Mouse (Mus musculus) embryonic facial prominence, embryonic 13.5 days (tissue): Measurements from ENCODE around the gene N4bp1. TPM values are rescaled to one million over a fixed set of nuclear protein-coding genes. Genes with fewer than 3 reads are reported as not detected.

Source experiments
- ATAC-seq: fragments of 200-750 bp; cut with Nextera tagmentation; 2 replicates; pipeline ENCODE4 v1.8.0; 2017; ENCODE audit warnings: low read depth; ENCODE audit not compliant: insufficient number of reproducible peaks, insufficient read depth, low FRiP score, low TSS enrichment
- H3K27ac ChIP-seq: fragments of 300-500 bp; sonication (generic); 2 replicates; pipeline ENCODE4 v1.5.1; 2015; ENCODE audit warnings: moderate library complexity, mild to moderate bottlenecking, inconsistent platforms
- H3K27me3 ChIP-seq: fragments of 300-500 bp; sonication (generic); 2 replicates; pipeline ENCODE4 v1.6.1; 2015; ENCODE audit warnings: mild to moderate bottlenecking, inconsistent platforms
- H3K36me3 ChIP-seq: fragments of 300-500 bp; sonication (generic); 2 replicates; pipeline ENCODE4 v1.6.1; 2015; ENCODE audit warnings: mild to moderate bottlenecking, inconsistent platforms
- H3K4me1 ChIP-seq: fragments of 300-500 bp; sonication (generic); 2 replicates; pipeline ENCODE4 v1.6.1; 2015; ENCODE audit warnings: inconsistent platforms
- H3K4me2 ChIP-seq: fragments of 300-500 bp; sonication (generic); 2 replicates; pipeline ENCODE4 v1.6.1; 2015; ENCODE audit warnings: moderate library complexity, mild to moderate bottlenecking, inconsistent platforms
- H3K4me3 ChIP-seq: fragments of 300-500 bp; sonication (generic); 2 replicates; pipeline ENCODE4 v1.5.1; 2015; ENCODE audit warnings: mild to moderate bottlenecking, inconsistent platforms
- H3K9ac ChIP-seq: fragments of 300-500 bp; sonication (generic); 2 replicates; pipeline ENCODE4 v1.6.1; 2015; ENCODE audit warnings: mild to moderate bottlenecking, inconsistent platforms
- H3K9me3 ChIP-seq: fragments of 300-500 bp; sonication (generic); 2 replicates; pipeline ENCODE4 v1.6.1; 2016; ENCODE audit warnings: inconsistent platforms
- WGBS: fragments of 180-500 bp; shearing (Covaris S2); methylation state at CpG from one replicate; pipeline ENCODE4 v1.1.7; 2015; ENCODE audit warnings: mixed read lengths; 5-methylcytosine and 5-hydroxymethylcytosine counted together
- polyA plus RNA-seq: library from polyadenylated mRNA; unstranded; fragments of >200 nt; fragmentation: Nextera tagmentation; extraction: Ambion mirVana; gene quantifications from 2 replicates; pipeline ENCODE4 v1.2.1, GENCODE M21; 2015

The N4bp1 gene
- polyA plus RNA-seq, 1 experiment from 2014 or later: 12.6 TPM

GRCm38 (mm10) chr8:86894194-86894761, 9.2 kb upstream of the N4bp1 start:
- no peak overlapping the region for H3K27ac ChIP-seq
- H3K9ac ChIP-seq: no peak overlapping the region
- no peak for ATAC-seq
- no peaks in the 10 kb centered on the region for H3K36me3 ChIP-seq
- no peaks in the 10 kb centered on the region for H3K27me3 ChIP-seq
- no peaks in the 10 kb centered on the region for H3K4me1 ChIP-seq
- WGBS: 78% methylated on average over 6 of the region's 6 CpGs
- H3K4me3 ChIP-seq: no peak overlapping the region
- no peaks in the 10 kb centered on the region for H3K9me3 ChIP-seq
- no peak overlapping the region for H3K4me2 ChIP-seq

GRCm38 (mm10) chr8:86893554-86893953, 8.5 kb upstream of the N4bp1 start:
- Histone ChIP-seq H3K27me3 (no peaks in the 10 kb centered on the region), H3K9ac (no peak overlapping the region), H3K4me3 (no peak overlapping the region), H3K9me3 (no peaks in the 10 kb centered on the region), H3K4me1 (no peaks in the 10 kb centered on the region; the same call in 1 of the 2 replicates), H3K27ac (no peak overlapping the region), H3K4me2 (no peak overlapping the region), H3K36me3 (no peaks in the 10 kb centered on the region)
- WGBS: 91% methylated on average over 4 of the region's 4 CpGs
- ATAC-seq: no peak

DNA sequence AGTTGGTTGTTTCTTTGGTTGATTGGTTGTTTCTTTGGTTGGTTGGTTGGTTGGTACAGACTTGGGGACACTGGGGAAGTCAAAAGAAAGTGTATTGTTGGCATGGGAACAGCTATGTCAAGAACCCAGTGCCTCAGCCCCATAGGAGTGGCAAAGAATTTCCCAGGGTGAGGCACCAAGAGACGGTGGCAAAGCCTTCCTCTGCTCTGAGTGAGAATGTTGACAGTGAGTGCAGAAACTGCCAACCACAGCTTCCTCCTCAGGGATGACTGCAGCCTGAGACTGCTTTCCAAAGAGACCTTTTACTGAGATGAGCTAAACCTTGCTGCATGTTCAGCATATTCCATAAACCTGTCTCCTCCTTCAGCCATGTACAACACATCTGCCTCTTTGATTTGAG, 6.5 kb upstream of the N4bp1 start:
- 71% methylated on average over 1 of the region's 1 CpGs for WGBS
- Histone ChIP-seq H3K27me3 (no peaks in the 10 kb centered on the region), H3K4me1 (no peaks in the 10 kb centered on the region; the same call in 1 of the 2 replicates)

GRCm38 (mm10) chr8:86888058-86888939, 3.2 kb upstream of the N4bp1 start:
- H3K27me3 ChIP-seq: no peaks in the 10 kb centered on the region
- H3K36me3 ChIP-seq: no peaks in the 10 kb centered on the region
- H3K4me3 ChIP-seq: no peak overlapping the region
- 72% methylated on average over 11 of the region's 11 CpGs for WGBS
- no peak for ATAC-seq
- H3K9ac ChIP-seq: no peak overlapping the region
- H3K9me3 ChIP-seq: no peaks in the 10 kb centered on the region
- no peak overlapping the region for H3K4me2 ChIP-seq
- peaks cover 7% of the 10 kb centered on the region for H3K4me1 ChIP-seq
- no peak overlapping the region for H3K27ac ChIP-seq

More for the DNA sequence above, 6.5 kb upstream of the N4bp1 start:
- H3K9me3 ChIP-seq: no peaks in the 10 kb centered on the region
- no peak overlapping the region for H3K4me2 ChIP-seq
- H3K27ac ChIP-seq: no peak overlapping the region
- H3K36me3 ChIP-seq: no peaks in the 10 kb centered on the region
- H3K4me3 ChIP-seq: no peak overlapping the region
- ATAC-seq: no peak
- H3K9ac ChIP-seq: no peak overlapping the region

DNA sequence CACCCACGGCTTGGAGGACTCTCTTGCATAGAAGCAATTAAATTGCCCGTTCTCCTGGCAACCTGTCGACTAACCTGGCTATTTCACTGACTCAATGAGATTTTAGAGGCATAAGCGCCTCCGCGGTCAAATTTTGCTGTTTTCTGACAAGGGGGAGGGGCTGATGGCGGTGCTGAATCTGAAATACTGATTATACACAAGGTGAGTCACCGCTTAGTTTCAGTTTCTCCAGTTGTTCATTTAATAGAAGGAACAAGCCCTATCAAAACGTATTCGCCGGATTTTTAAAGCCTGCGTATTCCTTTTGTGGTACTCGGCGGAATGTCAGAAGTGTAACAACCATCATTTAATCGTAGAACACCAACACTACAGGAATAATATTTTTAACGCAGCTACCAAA, 991 bp downstream of the N4bp1 start:
- ATAC-seq: no peak
- no peaks in the 10 kb centered on the region for H3K9me3 ChIP-seq
- WGBS: 1% methylated on average over 16 of the region's 16 CpGs
- peak overlapping the region; percentile 97 for H3K4me3 ChIP-seq
- peak overlapping the region; percentile 91 for H3K9ac ChIP-seq
- H3K27me3 ChIP-seq: no peaks in the 10 kb centered on the region
- peaks cover 8% of the 10 kb centered on the region for H3K36me3 ChIP-seq
- H3K4me2 ChIP-seq: peak overlapping the region; percentile 89
- peak overlapping the region; percentile 92 for H3K27ac ChIP-seq
- peaks cover 28% of the 10 kb centered on the region for H3K4me1 ChIP-seq

GRCm38 (mm10) chr8:86882568-86883478, 2.2 kb downstream of the N4bp1 start:
- Histone ChIP-seq H3K36me3 (peaks cover 8% of the 10 kb centered on the region), H3K4me3 (peak overlapping the region; percentile 97), H3K27ac (no peak overlapping the region), H3K4me1 (peaks cover 28% of the 10 kb centered on the region), H3K9ac (peak overlapping the region; percentile 23; the same call in 1 of the 2 replicates), H3K4me2 (peak overlapping the region; percentile 89), H3K9me3 (no peaks in the 10 kb centered on the region), H3K27me3 (no peaks in the 10 kb centered on the region)
- 69% methylated on average over 11 of the region's 11 CpGs for WGBS
- no peak for ATAC-seq

GRCm38 (mm10) chr8:86881951-86882350, 3.1 kb downstream of the N4bp1 start:
- WGBS: 90% methylated on average over 9 of the region's 9 CpGs
- ATAC-seq: no peak
- Histone ChIP-seq H3K27me3 (no peaks in the 10 kb centered on the region), H3K4me2 (no peak overlapping the region), H3K27ac (no peak overlapping the region), H3K4me3 (no peak overlapping the region), H3K9ac (0 out of 2 replicates have a peak overlapping the region, but pooled peaks have one; percentile 2), H3K9me3 (no peaks in the 10 kb centered on the region), H3K4me1 (peaks cover 29% of the 10 kb centered on the region), H3K36me3 (peaks cover 8% of the 10 kb centered on the region)

GRCm38 (mm10) chr8:86881068-86881609, 3.9 kb downstream of the N4bp1 start:
- no peak overlapping the region for H3K9ac ChIP-seq
- no peak for ATAC-seq
- no peaks in the 10 kb centered on the region for H3K27me3 ChIP-seq
- peaks cover 8% of the 10 kb centered on the region for H3K36me3 ChIP-seq
- no peak overlapping the region for H3K4me2 ChIP-seq
- H3K4me3 ChIP-seq: no peak overlapping the region
- H3K27ac ChIP-seq: no peak overlapping the region
- H3K4me1 ChIP-seq: peaks cover 31% of the 10 kb centered on the region
- WGBS: 81% methylated on average over 11 of the region's 11 CpGs
- H3K9me3 ChIP-seq: no peaks in the 10 kb centered on the region

DNA sequence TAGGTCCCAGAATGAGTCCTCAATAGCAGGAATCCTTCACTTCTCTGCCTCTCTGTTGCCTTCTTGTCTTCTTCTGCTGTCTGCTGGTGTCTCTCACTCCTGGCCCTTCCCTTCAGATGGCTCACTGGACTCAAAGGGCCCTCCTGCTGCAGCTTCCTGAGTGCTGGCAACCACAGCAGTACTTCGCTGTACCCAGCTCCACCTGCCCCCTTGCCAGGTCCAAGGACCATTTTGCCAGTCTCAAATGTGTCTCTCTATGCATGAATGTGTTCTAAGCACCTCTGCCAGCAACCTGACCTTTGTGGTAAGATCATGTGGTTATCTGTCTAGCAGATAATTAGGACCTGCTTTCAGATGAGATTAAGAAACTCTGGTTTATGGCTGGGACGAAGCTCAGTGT, 8.2 kb downstream of the N4bp1 start:
- H3K9me3 ChIP-seq: no peaks in the 10 kb centered on the region
- ATAC-seq: no peak
- H3K4me3 ChIP-seq: no peak overlapping the region
- no peak overlapping the region for H3K27ac ChIP-seq
- WGBS: 84% methylated on average over 2 of the region's 2 CpGs
- peaks cover 8% of the 10 kb centered on the region for H3K36me3 ChIP-seq
- H3K9ac ChIP-seq: no peak overlapping the region
- H3K27me3 ChIP-seq: no peaks in the 10 kb centered on the region
- H3K4me2 ChIP-seq: no peak overlapping the region
- H3K4me1 ChIP-seq: peaks cover 29% of the 10 kb centered on the region

GRCm38 (mm10) chr8:86874055-86874454, 11.0 kb downstream of the N4bp1 start:
- no peak for ATAC-seq
- Histone ChIP-seq H3K4me3 (no peak overlapping the region), H3K4me2 (no peak overlapping the region), H3K36me3 (no peaks in the 10 kb centered on the region), H3K9me3 (no peaks in the 10 kb centered on the region), H3K27ac (peak overlapping the region; percentile 44; the same call in 1 of the 2 replicates), H3K27me3 (no peaks in the 10 kb centered on the region), H3K4me1 (peaks cover 32% of the 10 kb centered on the region), H3K9ac (no peak overlapping the region)
- WGBS: 90% methylated on average over 2 of the region's 2 CpGs

GRCm38 (mm10) chr8:86873151-86873550, 11.9 kb downstream of the N4bp1 start:
- no peaks in the 10 kb centered on the region for H3K36me3 ChIP-seq
- H3K4me2 ChIP-seq: no peak overlapping the region
- H3K9me3 ChIP-seq: no peaks in the 10 kb centered on the region
- WGBS: 42% methylated on average over 2 of the region's 2 CpGs
- H3K4me3 ChIP-seq: no peak overlapping the region
- H3K9ac ChIP-seq: no peak overlapping the region
- peak overlapping the region; percentile 44 for H3K27ac ChIP-seq
- H3K27me3 ChIP-seq: no peaks in the 10 kb centered on the region
- ATAC-seq: no peak
- H3K4me1 ChIP-seq: peaks cover 32% of the 10 kb centered on the region
